In the genomic region with DNA sequence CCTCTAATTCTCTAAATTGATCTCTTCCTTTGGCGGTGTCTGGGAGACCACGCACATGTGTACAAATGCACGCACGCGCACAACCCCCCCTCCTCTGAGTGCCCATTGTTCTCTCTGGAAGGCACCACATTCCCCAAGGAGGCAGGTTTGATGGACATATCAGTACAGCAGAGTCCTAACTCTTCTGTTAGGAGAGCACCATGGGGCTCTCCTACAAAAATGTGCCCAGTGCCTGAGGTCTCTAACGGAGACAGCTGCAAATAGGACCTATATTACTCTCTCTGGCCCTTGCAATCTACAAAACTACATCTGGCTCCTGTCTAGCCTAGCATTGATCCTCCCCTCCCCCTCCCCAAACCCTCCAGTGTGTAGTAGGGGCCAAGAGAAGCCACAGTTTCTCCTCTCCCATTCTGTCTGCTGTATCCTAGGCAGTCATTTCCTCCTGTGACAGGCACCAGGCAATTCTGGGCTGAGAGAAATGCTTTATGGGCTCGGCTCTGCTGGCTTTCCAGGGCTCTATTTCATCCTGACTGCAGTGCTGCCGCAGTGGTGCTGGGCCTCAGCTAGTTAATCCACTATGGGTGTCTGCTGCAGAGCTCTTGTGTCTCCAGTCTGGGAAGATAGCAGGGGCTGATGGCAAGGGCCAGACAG, we compare ENCODE assay signal across 9 mouse cellular contexts.
A peak's percentile ranks its signal among the peaks of the same experiment; 100 is the strongest.
DNase-seq lines count a peak whose midpoint lies in the region; ATAC-seq and TF ChIP-seq lines count a peak whose summit lies in the region.
"Had no signal": no experiment of that assay in that cellular context is flagged by ENCODE, and none has a peak within 500 bp of the region (broad histone marks: within the 10 kb centered on the region; RNA-seq: fewer than 3 reads in every experiment).

No protein-coding gene starts in this region.

- no peaks in the 10 kb centered on the region for H3K27me3 ChIP-seq in forebrain, embryonic 12.5 days
- no peaks in the 10 kb centered on the region for H3K27me3 ChIP-seq in limb, embryonic 14.5 days (ENCODE audit: control insufficient read depth, insufficient read depth, low read length)
- H3K27me3 ChIP-seq in stomach, embryonic 16.5 days (ENCODE audit: control insufficient read depth, insufficient read depth, low read length) = no peaks in the 10 kb centered on the region

- 8% methylated on average over 8 of the region's 8 CpGs for WGBS in forebrain, embryonic 12.5 days
- WGBS in limb, embryonic 14.5 days = 19% methylated on average over 8 of the region's 8 CpGs
- WGBS in stomach, embryonic 16.5 days = 23% methylated on average over 8 of the region's 8 CpGs

- peak overlapping the region; percentile 95 for H3K27ac ChIP-seq in forebrain, embryonic 12.5 days
- peak overlapping the region; percentile 61 for H3K27ac ChIP-seq in limb, embryonic 14.5 days (replicated peaks; ENCODE audit: low read depth, low read length)
- H3K27ac ChIP-seq in stomach, embryonic 16.5 days (ENCODE audit: low read length) = peak overlapping the region; percentile 72

- peak overlapping the region; percentile 36; the same call in 1 of the 2 replicates for H3K9ac ChIP-seq in forebrain, embryonic 12.5 days
- no peak overlapping the region for H3K9ac ChIP-seq in limb, embryonic 14.5 days (ENCODE audit: low read depth, low read length, severe bottlenecking)
- peak overlapping the region; percentile 9; the same call in 1 of the 2 replicates for H3K9ac ChIP-seq in stomach, embryonic 16.5 days (ENCODE audit: low read length)

- H3K4me3 ChIP-seq in forebrain, embryonic 12.5 days (replicated peaks) = no peak overlapping the region
- no peak overlapping the region for H3K4me3 ChIP-seq in limb, embryonic 14.5 days (replicated peaks; ENCODE audit: low read length)
- H3K4me3 ChIP-seq in stomach, embryonic 16.5 days (replicated peaks; ENCODE audit: low read length) = no peak overlapping the region

- peak; percentile 33 for DNase-seq in right cerebral cortex, postnatal 4 days
- DNase-seq in right cerebral cortex, postnatal 36 days (ENCODE audit: low spot score in 2 of 2) = no peak
- DNase-seq in limb, embryonic 14.5 days (ENCODE audit: low spot score) = no peak
- DNase-seq in T-cell, adult 2 months (ENCODE audit: low spot score) = no peak
- no peak for DNase-seq in urinary bladder, postnatal 25 days (ENCODE audit: low spot score)
- no peak for DNase-seq in gastrocnemius, postnatal 4 days (ENCODE audit: low spot score in 2 of 2)
- DNase-seq: gastrocnemius, postnatal 36 days had no signal

- no peak for TF ChIP-seq POLR2A in limb, embryonic 14.5 days (IDR thresholded peaks at IDR 0.05; ENCODE audit: borderline replicate concordance, extremely low read depth, insufficient read depth, insufficient read length)

- H3K4me2 ChIP-seq in forebrain, embryonic 12.5 days = peak overlapping the region; percentile 22
- no peak overlapping the region for H3K4me2 ChIP-seq in limb, embryonic 14.5 days (replicated peaks; ENCODE audit: low read depth, low read length, severe bottlenecking)
- H3K4me2 ChIP-seq in stomach, embryonic 16.5 days (ENCODE audit: low read depth, low read length) = no peak overlapping the region

- H3K4me1 ChIP-seq in forebrain, embryonic 12.5 days = peaks cover 57% of the 10 kb centered on the region
- H3K4me1 ChIP-seq in limb, embryonic 14.5 days (ENCODE audit: control insufficient read depth, insufficient read depth, low read length) = peaks cover 54% of the 10 kb centered on the region
- peaks cover 15% of the 10 kb centered on the region for H3K4me1 ChIP-seq in stomach, embryonic 16.5 days (ENCODE audit: control insufficient read depth, insufficient read depth, low read length)

- H3K36me3 ChIP-seq in forebrain, embryonic 12.5 days (replicated peaks) = no peaks in the 10 kb centered on the region
- H3K36me3 ChIP-seq in limb, embryonic 14.5 days (ENCODE audit: control insufficient read depth, insufficient read depth, low read length) = no peaks in the 10 kb centered on the region
- no peaks in the 10 kb centered on the region for H3K36me3 ChIP-seq in stomach, embryonic 16.5 days (ENCODE audit: control insufficient read depth, insufficient read depth, low read length)

- no peaks in the 10 kb centered on the region for H3K9me3 ChIP-seq in forebrain, embryonic 12.5 days
- H3K9me3 ChIP-seq in limb, embryonic 14.5 days (ENCODE audit: control insufficient read depth, low read length) = no peaks in the 10 kb centered on the region
- H3K9me3 ChIP-seq in stomach, embryonic 16.5 days (replicated peaks; ENCODE audit: control insufficient read depth, low read length) = no peaks in the 10 kb centered on the region

- ATAC-seq in forebrain, embryonic 12.5 days (ENCODE audit: low FRiP score) = peak; percentile 82
- peak; percentile 5; the same call in 1 of the 2 replicates for ATAC-seq in limb, embryonic 14.5 days (ENCODE audit: low FRiP score, low read depth)
- 0 out of 2 replicates have a peak, but pooled peaks have one; percentile 35 for ATAC-seq in stomach, embryonic 16.5 days (ENCODE audit: insufficient read depth, low FRiP score)

Comparison
In these comparisons a context has a peak if more than half of its experiments do, and no peak if none do; other contexts are left out.
1. ATAC-seq: peak in every context shown above with its lines; median percentile 82 in forebrain, embryonic 12.5 days; 35 in stomach, embryonic 16.5 days; 5 in limb, embryonic 14.5 days.